Mouse (Mus musculus): Measurements from ENCODE around the gene Itgad.

Gene Itgad

GRCm38 (mm10) chr7:128180546-128180945 lies 26.4 kb downstream of the Itgad start:
- no peak for DNase-seq

- DNase-seq, result no peak
These were observed 27.5 kb downstream of the Itgad start for GRCm38 (mm10) chr7:128181691-128182090.

- no peak for DNase-seq
These were observed 47.4 kb downstream of the Itgad start for GRCm38 (mm10) chr7:128201607-128202006.

- DNase-seq, result no peak
These were observed 48.9 kb downstream of the Itgad start for GRCm38 (mm10) chr7:128203071-128203470.

- DNase-seq, result no peak
These were observed 50.0 kb downstream of the Itgad start for GRCm38 (mm10) chr7:128204179-128204578.

- DNase-seq, result no peak
These were observed 51.5 kb downstream of the Itgad start for GRCm38 (mm10) chr7:128205695-128206094.

GRCm38 (mm10) chr7:128206152-128206551 lies 52.0 kb downstream of the Itgad start, which contains the start of gene Cox6a2:
Gene Cox6a2 (minus strand): TSS chr7:128206387.
- no peak for DNase-seq

- peak in 1 of 2 experiments; percentile 40 for DNase-seq
These were observed 54.0 kb downstream of the Itgad start for GRCm38 (mm10) chr7:128208187-128208586.

- peak; percentile 59 to 60 for DNase-seq
These were observed 55.6 kb downstream of the Itgad start for GRCm38 (mm10) chr7:128209826-128210225.

- no peak for DNase-seq
These were observed 65.8 kb downstream of the Itgad start for GRCm38 (mm10) chr7:128219952-128220351.

GRCm38 (mm10) chr7:128220936-128221335 lies 66.8 kb downstream of the Itgad start:
- DNase-seq, result peak in 1 of 2 experiments; percentile 40

GRCm38 (mm10) chr7:128231741-128232140 lies 77.6 kb downstream of the Itgad start:
- DNase-seq, result no peak

- no peak for DNase-seq
These were observed 80.6 kb downstream of the Itgad start for GRCm38 (mm10) chr7:128234796-128235195.

GRCm38 (mm10) chr7:128235481-128235880 lies 81.3 kb downstream of the Itgad start:
- DNase-seq, result peak; percentile 79 to 92

GRCm38 (mm10) chr7:128236426-128236825 lies 82.2 kb downstream of the Itgad start:
- DNase-seq, result no peak

- DNase-seq, result peak; percentile 86 to 91
These were observed 82.8 kb downstream of the Itgad start, which contains the start of gene Armc5 for GRCm38 (mm10) chr7:128236856-128237592. Gene Armc5 (plus strand): TSS chr7:128237342.

- DNase-seq, result no peak
These were observed 83.4 kb downstream of the Itgad start for GRCm38 (mm10) chr7:128237593-128237926.

GRCm38 (mm10) chr7:128237927-128238778 lies 84.0 kb downstream of the Itgad start, which contains the start of gene 9130023H24Rik:
Gene 9130023H24Rik (minus strand): TSS chr7:128238031.
- DNase-seq, result peak; percentile 99

GRCm38 (mm10) chr7:128238991-128239390 lies 84.8 kb downstream of the Itgad start:
- DNase-seq, result peak in 1 of 2 experiments; percentile 40

GRCm38 (mm10) chr7:128240131-128240784 lies 86.1 kb downstream of the Itgad start:
- DNase-seq, result peak; percentile 23 to 46

GRCm38 (mm10) chr7:128242331-128242730 lies 88.2 kb downstream of the Itgad start:
- DNase-seq, result no peak

- DNase-seq, result no peak
These were observed 89.7 kb downstream of the Itgad start for GRCm38 (mm10) chr7:128243921-128244320.

- DNase-seq, result no peak
These were observed 90.3 kb downstream of the Itgad start for GRCm38 (mm10) chr7:128244410-128245025.

Data from kidney, adult 8-10 months (tissue).